Mouse (Mus musculus) kidney, embryonic 15.5 days (tissue): ENCODE data around the gene Osbpl3. TPM values are rescaled to one million over a fixed set of nuclear protein-coding genes. Genes with fewer than 3 reads are reported as not detected.
A peak's percentile ranks its signal among the peaks of the same experiment; 100 is the strongest.

Source experiments
- ATAC-seq: fragments of 200-750 bp; cut with Nextera tagmentation; replicated peaks from 2 replicates; pipeline ENCODE4 v1.8.0; 2017; ENCODE audit warnings: moderate TSS enrichment; ENCODE audit not compliant: low FRiP score
- H3K27ac ChIP-seq: fragments of 300-500 bp; sonication (generic); 2 replicates; pipeline ENCODE4 v1.5.1; 2015; ENCODE audit warnings: mild to moderate bottlenecking, inconsistent platforms
- H3K27me3 ChIP-seq: fragments of 300-500 bp; sonication (generic); 2 replicates; pipeline ENCODE4 v1.6.1; 2015; ENCODE audit warnings: inconsistent platforms
- H3K36me3 ChIP-seq: fragments of 300-500 bp; sonication (generic); 2 replicates; pipeline ENCODE4 v1.6.1; 2015; ENCODE audit warnings: inconsistent platforms
- H3K4me1 ChIP-seq: fragments of 300-500 bp; sonication (generic); 2 replicates; pipeline ENCODE4 v1.6.1; 2015; ENCODE audit warnings: inconsistent platforms
- H3K4me2 ChIP-seq: fragments of 300-500 bp; sonication (generic); 2 replicates; pipeline ENCODE4 v1.6.1; 2015; ENCODE audit warnings: moderate library complexity, mild to moderate bottlenecking, inconsistent platforms
- H3K4me3 ChIP-seq: fragments of 300-500 bp; sonication (generic); replicated peaks from 2 replicates; pipeline ENCODE4 v1.5.1; 2015; ENCODE audit warnings: mild to moderate bottlenecking, inconsistent platforms
- H3K9ac ChIP-seq: fragments of 300-500 bp; sonication (generic); 2 replicates; pipeline ENCODE4 v1.6.1; 2015; ENCODE audit warnings: mild to moderate bottlenecking, inconsistent platforms
- H3K9me3 ChIP-seq: fragments of 300-500 bp; sonication (generic); replicated peaks from 2 replicates; pipeline ENCODE4 v1.6.1; 2016; ENCODE audit warnings: inconsistent platforms
- WGBS: fragments of 180-500 bp; shearing (Covaris S2); methylation state at CpG from one replicate; pipeline ENCODE4 v1.1.7; 2015; ENCODE audit warnings: mixed read lengths; 5-methylcytosine and 5-hydroxymethylcytosine counted together
- polyA plus RNA-seq: library from polyadenylated mRNA; unstranded; fragments of >200 nt; fragmentation: Nextera tagmentation; extraction: Ambion mirVana; gene quantifications from 2 replicates; pipeline ENCODE4 v1.2.1, GENCODE M21; 2015

Osbpl3 gene
- polyA plus RNA-seq, 1 experiment from 2014 or later = 15.7 TPM

- ATAC-seq = no peak
- H3K9me3 ChIP-seq = no peaks in the 10 kb centered on the region
Observed at GRCm38 (mm10) chr6:50364364-50364763, 91.6 kb downstream of the Osbpl3 start.

GRCm38 (mm10) chr6:50363385-50363784 lies 92.6 kb downstream of the Osbpl3 start:
- no peak overlapping the region for H3K27ac ChIP-seq
- H3K9ac ChIP-seq = no peak overlapping the region
- 72% methylated on average over 5 of the region's 5 CpGs for WGBS
- peaks cover 9% of the 10 kb centered on the region for H3K36me3 ChIP-seq
- no peaks in the 10 kb centered on the region for H3K9me3 ChIP-seq
- H3K4me3 ChIP-seq = no peak overlapping the region
- no peak overlapping the region for H3K4me2 ChIP-seq
- H3K4me1 ChIP-seq = peaks cover 11% of the 10 kb centered on the region
- no peaks in the 10 kb centered on the region for H3K27me3 ChIP-seq
- no peak for ATAC-seq

More at GRCm38 (mm10) chr6:50364364-50364763, 91.6 kb downstream of the Osbpl3 start:
- Histone ChIP-seq H3K36me3 (peaks cover 18% of the 10 kb centered on the region), H3K9ac (no peak overlapping the region), H3K27me3 (no peaks in the 10 kb centered on the region), H3K4me3 (no peak overlapping the region), H3K4me1 (0 out of 2 replicates have a peak, but pooled peaks cover 5% of the 10 kb centered on the region), H3K4me2 (no peak overlapping the region), H3K27ac (no peak overlapping the region)
- 87% methylated on average over 8 of the region's 8 CpGs for WGBS

- Histone ChIP-seq H3K9me3 (no peaks in the 10 kb centered on the region), H3K4me2 (no peak overlapping the region), H3K36me3 (peaks cover 3% of the 10 kb centered on the region; the same call in 1 of the 2 replicates), H3K9ac (no peak overlapping the region), H3K4me3 (no peak overlapping the region), H3K27ac (no peak overlapping the region), H3K4me1 (peaks cover 17% of the 10 kb centered on the region), H3K27me3 (no peaks in the 10 kb centered on the region)
- ATAC-seq = no peak
- 74% methylated on average over 4 of the region's 4 CpGs for WGBS
Observed at GRCm38 (mm10) chr6:50362704-50363261, 93.2 kb downstream of the Osbpl3 start.

- WGBS = 79% methylated on average over 9 of the region's 9 CpGs
- no peak for ATAC-seq
- Histone ChIP-seq H3K4me1 (peaks cover 22% of the 10 kb centered on the region), H3K9me3 (no peaks in the 10 kb centered on the region), H3K27me3 (no peaks in the 10 kb centered on the region), H3K36me3 (no peaks in the 10 kb centered on the region; the same call in 1 of the 2 replicates), H3K4me3 (no peak overlapping the region), H3K9ac (no peak overlapping the region), H3K4me2 (no peak overlapping the region), H3K27ac (no peak overlapping the region)
Observed at GRCm38 (mm10) chr6:50362196-50362595, 93.8 kb downstream of the Osbpl3 start.

GRCm38 (mm10) chr6:50358104-50358679 lies 97.8 kb downstream of the Osbpl3 start:
- no peaks in the 10 kb centered on the region for H3K27me3 ChIP-seq
- no peak overlapping the region for H3K4me3 ChIP-seq
- H3K36me3 ChIP-seq = no peaks in the 10 kb centered on the region
- H3K9me3 ChIP-seq = no peaks in the 10 kb centered on the region
- H3K4me1 ChIP-seq = peaks cover 45% of the 10 kb centered on the region
- peak; percentile 70; the same call in 1 of the 2 replicates for ATAC-seq
- H3K4me2 ChIP-seq = no peak overlapping the region
- peak overlapping the region; percentile 42; the same call in 1 of the 2 replicates for H3K27ac ChIP-seq
- 37% methylated on average over 16 of the region's 16 CpGs for WGBS
- no peak overlapping the region for H3K9ac ChIP-seq

GRCm38 (mm10) chr6:50354688-50355660 lies 101.0 kb downstream of the Osbpl3 start:
- H3K9me3 ChIP-seq = no peaks in the 10 kb centered on the region
- 38% methylated on average over 20 of the region's 20 CpGs for WGBS

GRCm38 (mm10) chr6:50352812-50353211 lies 103.2 kb downstream of the Osbpl3 start:
- 43% methylated on average over 6 of the region's 6 CpGs for WGBS
- ATAC-seq = no peak
- Histone ChIP-seq H3K27me3 (no peaks in the 10 kb centered on the region), H3K9me3 (no peaks in the 10 kb centered on the region), H3K4me2 (no peak overlapping the region), H3K36me3 (peaks cover 6% of the 10 kb centered on the region; the same call in 1 of the 2 replicates), H3K4me3 (no peak overlapping the region), H3K27ac (no peak overlapping the region), H3K9ac (no peak overlapping the region), H3K4me1 (peaks cover 28% of the 10 kb centered on the region)

More at GRCm38 (mm10) chr6:50354688-50355660, 101.0 kb downstream of the Osbpl3 start:
- no peaks in the 10 kb centered on the region for H3K27me3 ChIP-seq
- H3K27ac ChIP-seq = peak overlapping the region; percentile 64
- peaks cover 6% of the 10 kb centered on the region; the same call in 1 of the 2 replicates for H3K36me3 ChIP-seq
- no peak overlapping the region for H3K9ac ChIP-seq
- peak; percentile 65 for ATAC-seq
- H3K4me3 ChIP-seq = no peak overlapping the region
- no peak overlapping the region for H3K4me2 ChIP-seq
- H3K4me1 ChIP-seq = peaks cover 40% of the 10 kb centered on the region

GRCm38 (mm10) chr6:50350911-50351310 lies 105.1 kb downstream of the Osbpl3 start:
- no peaks in the 10 kb centered on the region for H3K9me3 ChIP-seq
- WGBS = 87% methylated on average over 3 of the region's 3 CpGs

GRCm38 (mm10) chr6:50348619-50349018 lies 107.4 kb downstream of the Osbpl3 start:
- Histone ChIP-seq H3K4me2 (no peak overlapping the region), H3K9ac (no peak overlapping the region), H3K4me3 (no peak overlapping the region), H3K27ac (no peak overlapping the region), H3K27me3 (no peaks in the 10 kb centered on the region), H3K4me1 (no peaks in the 10 kb centered on the region), H3K36me3 (peaks cover 13% of the 10 kb centered on the region), H3K9me3 (no peaks in the 10 kb centered on the region)
- 88% methylated on average over 1 of the region's 1 CpGs for WGBS
- no peak for ATAC-seq

More at GRCm38 (mm10) chr6:50350911-50351310, 105.1 kb downstream of the Osbpl3 start:
- Histone ChIP-seq H3K36me3 (peaks cover 13% of the 10 kb centered on the region), H3K4me2 (no peak overlapping the region), H3K4me3 (no peak overlapping the region), H3K9ac (no peak overlapping the region), H3K4me1 (peaks cover 16% of the 10 kb centered on the region), H3K27me3 (no peaks in the 10 kb centered on the region), H3K27ac (no peak overlapping the region)
- no peak for ATAC-seq

- H3K9me3 ChIP-seq = no peaks in the 10 kb centered on the region
- ATAC-seq = no peak
- H3K4me2 ChIP-seq = no peak overlapping the region
- no peaks in the 10 kb centered on the region for H3K27me3 ChIP-seq
- H3K36me3 ChIP-seq = peaks cover 22% of the 10 kb centered on the region
- H3K4me3 ChIP-seq = no peak overlapping the region
- H3K27ac ChIP-seq = no peak overlapping the region
- H3K9ac ChIP-seq = no peak overlapping the region
- 90% methylated on average over 7 of the region's 7 CpGs for WGBS
- no peaks in the 10 kb centered on the region for H3K4me1 ChIP-seq
Observed at GRCm38 (mm10) chr6:50346204-50346603, 109.8 kb downstream of the Osbpl3 start.

GRCm38 (mm10) chr6:50340226-50340906 lies 115.6 kb downstream of the Osbpl3 start:
- 74% methylated on average over 5 of the region's 5 CpGs for WGBS
- Histone ChIP-seq H3K4me2 (no peak overlapping the region), H3K27ac (no peak overlapping the region), H3K36me3 (peaks cover 12% of the 10 kb centered on the region), H3K4me1 (peaks cover 27% of the 10 kb centered on the region), H3K27me3 (no peaks in the 10 kb centered on the region), H3K9me3 (no peaks in the 10 kb centered on the region), H3K4me3 (no peak overlapping the region), H3K9ac (no peak overlapping the region)
- no peak for ATAC-seq
